Mouse (Mus musculus) heart, adult 18-20 months (tissue): Measurements from ENCODE around the gene Cdkal1. TPM values are rescaled to one million over a fixed set of nuclear protein-coding genes. Genes with fewer than 3 reads are reported as not detected.
A peak's percentile ranks its signal among the peaks of the same experiment; 100 is the strongest.

Source experiments
- DNase-seq, 2 experiments: peaks; one replicate each; pipeline ENCODE4 v3.0.0; 2021 to 2022; ENCODE audit warnings: mixed read lengths in 1 of 2
- long read RNA-seq, 2 experiments: library from polyadenylated mRNA; stranded (forward); transcript quantifications; one replicate each; pipeline ENCODE4 v2.0.0; 2021
- total RNA-seq, 2 experiments: library from RNA; stranded (reverse); gene quantifications; 2 replicates each; pipeline ENCODE4 v1.2.3; 2021

Cdkal1 gene
- 10 to 100 TPM; 25.8 to 32.5 TPM for total RNA-seq
- long read RNA-seq, experiment 1, transcript Cdkal1-201 (16 exons, 2,629 nt) = major isoform, 12 of 16 reads
- long read RNA-seq, experiment 1, partial matches to known transcripts = 1 of 16 reads
- long read RNA-seq, experiment 1, other reads (novel, unspliced or antisense) = 3 of 16 reads
- long read RNA-seq, experiment 2, partial matches to known transcripts = 1 of 6 reads
- long read RNA-seq, experiment 2, other reads (novel, unspliced or antisense) = 2 of 6 reads

DNA sequence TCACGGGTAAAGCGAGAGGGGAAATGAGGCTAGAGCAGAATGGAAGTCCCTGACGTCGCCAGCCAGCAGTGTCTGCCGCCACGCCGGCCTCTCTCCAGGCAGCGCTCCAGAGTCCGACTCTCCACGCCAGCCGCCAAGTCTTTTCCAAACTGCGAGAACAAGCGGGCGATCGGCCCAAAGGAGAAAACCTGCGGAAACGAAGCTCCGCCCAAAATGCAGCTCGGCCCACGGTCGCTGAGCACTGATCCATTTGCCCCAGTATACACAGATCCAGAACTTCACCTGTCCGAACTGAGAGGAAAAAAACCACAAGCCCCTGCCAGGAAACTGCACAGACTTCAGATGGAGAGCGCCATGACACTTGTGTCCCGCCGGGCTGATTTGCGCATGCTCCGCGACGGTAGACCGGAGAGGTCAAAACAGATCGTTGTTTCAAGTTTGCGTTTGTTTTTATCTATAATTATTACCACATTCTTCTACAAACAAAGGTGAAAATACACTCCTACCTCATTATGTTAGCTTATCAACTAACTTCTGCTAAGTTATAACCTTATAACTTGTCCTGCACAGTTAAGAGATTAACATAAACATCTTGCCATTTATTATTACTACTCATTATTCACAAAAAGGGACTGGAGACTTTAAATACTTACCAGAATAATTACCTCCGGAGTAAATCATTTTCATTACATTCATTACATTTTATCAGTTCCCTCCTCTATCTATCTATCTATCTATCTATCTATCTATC, at the start of gene Cdkal1:
Gene Cdkal1, minus strand, starts transcription at position 394 of the 751 bp plus-strand sequence.
- peak; percentile 88 to 94 for DNase-seq

DNA sequence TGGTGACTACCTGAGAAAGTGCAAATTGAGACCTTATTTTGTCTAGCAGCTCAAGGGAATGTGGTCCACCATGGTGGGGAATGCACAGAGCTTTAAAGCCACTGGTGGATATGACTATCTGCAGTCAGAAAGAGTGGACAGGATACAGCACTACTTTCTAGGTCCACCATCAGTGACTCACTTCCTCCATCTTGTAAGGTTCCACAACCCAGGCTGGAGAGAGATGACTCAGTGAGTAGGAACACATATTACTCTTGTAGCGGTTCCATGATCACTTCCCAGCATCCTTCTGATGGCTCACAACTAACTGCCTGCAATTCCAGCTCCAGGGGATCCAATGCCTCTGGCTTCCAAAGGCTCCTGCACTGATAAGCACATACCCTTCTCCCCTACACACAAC, 47.9 kb upstream of the Cdkal1 start:
- no peak for DNase-seq

DNA sequence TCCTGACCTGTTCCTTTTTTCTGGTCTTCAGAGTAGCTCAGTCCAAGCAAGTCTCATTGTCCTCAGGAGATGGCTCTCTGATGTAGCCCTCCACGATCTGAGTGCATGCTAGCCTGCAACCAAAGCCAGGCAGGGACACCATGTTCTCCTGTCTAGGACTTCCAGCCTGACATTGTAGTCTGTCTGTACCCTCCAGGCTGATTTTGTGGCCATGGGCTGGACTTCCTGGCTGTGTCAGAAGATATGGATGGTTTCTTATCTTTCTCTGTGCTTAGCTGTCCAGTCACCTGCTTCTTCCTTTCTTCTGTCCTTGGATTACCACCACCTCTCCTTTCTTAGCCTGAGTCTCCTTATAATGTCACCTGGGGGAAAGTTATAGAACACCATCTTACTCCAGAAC, 47.2 kb upstream of the Cdkal1 start:
- DNase-seq = no peak

DNA sequence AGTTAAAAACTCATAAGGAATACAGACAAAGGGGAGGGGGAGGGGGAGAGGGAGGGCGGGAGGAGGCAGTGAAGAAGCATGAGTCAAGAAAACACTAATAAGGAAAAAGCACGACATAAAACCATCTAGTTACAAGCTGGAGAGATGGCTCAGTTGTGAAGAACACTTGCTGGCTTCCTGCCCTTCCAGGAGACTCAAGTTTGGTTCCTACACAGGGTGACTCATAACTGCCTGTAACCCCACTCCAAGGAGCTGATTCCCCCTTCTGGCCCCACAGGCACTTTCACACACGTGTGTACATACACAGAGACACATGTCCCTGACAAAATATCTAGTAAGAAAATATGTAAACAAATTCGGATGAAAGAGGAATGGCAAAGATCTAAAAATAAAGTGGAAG, 46.2 kb upstream of the Cdkal1 start:
- no peak for DNase-seq

DNA sequence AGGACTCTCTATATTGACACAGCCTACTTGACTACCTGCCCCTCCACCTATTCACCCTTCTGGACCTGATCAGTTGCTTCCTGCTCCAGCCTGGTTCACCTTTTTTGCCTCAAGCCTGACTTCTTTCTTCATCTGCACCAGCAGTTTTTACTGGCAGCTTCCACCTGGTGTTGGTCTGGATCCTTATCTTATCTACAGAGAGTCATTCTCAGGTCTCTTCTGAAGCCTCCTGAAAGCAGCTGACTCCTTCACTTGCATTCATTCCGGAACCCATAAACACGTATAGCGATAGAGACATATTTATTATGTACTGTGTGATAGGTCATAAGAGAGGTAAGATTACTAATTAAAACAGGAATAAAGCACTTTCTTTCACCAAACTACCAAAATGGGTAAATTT, 11.3 kb upstream of the Cdkal1 start:
- DNase-seq = no peak

DNA sequence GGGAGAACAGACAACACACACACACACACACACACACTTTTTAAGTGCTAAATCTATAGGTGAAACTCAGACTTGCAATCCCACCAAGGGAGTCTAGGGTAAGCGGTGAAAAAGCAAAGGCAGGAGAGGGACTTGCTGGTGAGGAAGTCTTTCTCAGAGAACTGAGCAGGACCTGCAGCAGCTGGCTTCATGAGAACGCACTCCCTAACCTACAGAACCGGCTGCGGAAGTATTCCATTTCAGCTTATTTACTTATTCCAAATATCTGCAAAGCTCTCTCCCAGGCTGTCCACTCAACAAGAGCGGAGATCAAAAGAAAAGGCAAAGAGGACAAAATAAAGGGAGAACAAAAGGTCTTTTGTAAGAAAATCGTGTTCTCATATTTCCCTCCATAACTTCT, 8.9 kb upstream of the Cdkal1 start:
- no peak for DNase-seq

DNA sequence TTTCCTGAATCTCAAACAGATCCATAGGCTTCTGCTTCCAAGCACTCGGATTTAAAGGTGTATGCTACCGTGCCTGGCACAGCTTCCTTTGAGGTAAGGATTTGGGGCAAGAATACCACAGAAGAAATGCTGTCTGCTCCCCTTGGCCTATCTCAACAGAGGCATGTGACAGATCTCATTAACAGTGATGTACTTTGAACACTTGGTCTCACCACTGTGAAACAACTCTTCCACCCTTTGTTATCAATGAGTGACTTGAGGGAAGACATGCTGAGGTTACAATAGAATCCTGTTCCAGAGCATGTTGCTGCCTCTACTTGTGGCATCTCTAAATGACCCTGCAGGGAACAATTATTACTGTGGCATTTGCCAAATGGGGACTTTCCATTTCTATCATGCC, 4.6 kb upstream of the Cdkal1 start:
- DNase-seq = no peak

DNA sequence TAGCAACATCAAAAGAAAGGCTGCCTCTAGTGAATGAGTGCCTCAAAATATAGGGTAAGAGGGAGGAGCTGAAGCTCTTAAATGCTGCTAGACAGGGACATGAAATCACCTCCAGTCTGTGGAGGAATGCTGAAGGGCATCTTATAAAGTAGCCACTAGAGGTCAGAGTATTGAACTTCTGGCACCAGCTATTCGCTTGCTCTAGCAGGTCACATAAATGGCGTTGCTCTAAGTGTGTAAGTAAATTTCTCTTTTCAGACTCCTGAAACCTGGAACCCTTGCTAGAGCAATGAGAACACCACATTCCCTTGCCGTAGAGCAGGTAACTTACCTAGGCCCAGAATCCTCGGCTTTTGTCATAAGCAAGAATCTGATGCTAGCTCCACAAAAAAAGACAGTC, 2.0 kb upstream of the Cdkal1 start:
- DNase-seq = peak; percentile 45 to 51

DNA sequence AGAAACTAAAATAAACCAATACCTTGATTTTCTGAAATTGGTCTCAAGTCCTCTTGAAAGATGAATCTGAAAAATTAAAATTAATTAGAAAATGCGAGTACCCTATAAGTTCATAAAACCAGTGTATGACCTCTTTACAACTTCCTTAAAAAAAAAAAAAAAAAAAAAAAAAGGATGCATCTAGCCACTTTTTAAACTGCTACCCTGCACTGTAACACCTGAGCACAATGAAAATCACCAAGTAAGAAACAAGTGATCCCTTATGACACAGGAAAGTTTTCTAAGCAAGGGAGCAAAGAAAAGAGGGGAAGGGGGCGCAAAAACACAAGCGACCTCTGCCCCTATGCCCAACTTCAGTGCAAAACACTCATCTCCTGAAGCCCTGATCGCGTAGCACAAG, 598 bp downstream of the Cdkal1 start:
- no peak for DNase-seq

DNA sequence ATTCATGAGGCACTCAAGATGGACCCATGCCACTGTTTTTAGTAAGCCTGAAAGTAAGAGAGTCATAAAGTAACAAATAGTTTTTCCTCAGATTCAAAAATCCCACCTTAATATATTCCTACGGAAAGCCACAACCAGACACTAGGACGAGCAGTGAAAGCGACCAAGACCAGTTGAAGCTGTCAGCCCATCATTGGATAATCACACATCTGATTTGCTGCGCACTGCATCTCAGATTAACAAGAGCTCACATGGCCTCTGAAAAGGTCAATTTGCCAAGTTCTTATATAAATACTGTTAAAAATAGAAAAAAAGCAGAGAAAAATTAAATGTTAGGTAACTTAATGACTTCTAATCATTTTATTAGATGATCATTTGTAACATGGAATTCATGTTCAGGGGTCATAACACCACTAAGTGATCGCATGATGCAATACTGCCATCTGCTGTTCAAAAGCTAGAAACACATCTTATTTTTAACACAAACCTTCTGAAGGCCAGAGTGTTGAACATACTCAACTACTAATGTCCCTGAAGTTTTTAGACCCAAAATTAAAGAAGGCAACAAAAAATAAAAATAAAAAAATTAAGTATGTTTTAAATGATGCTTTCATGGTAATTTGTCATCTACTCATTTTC, 16.9 kb downstream of the Cdkal1 start:
- DNase-seq = peak; percentile 22 to 41

DNA sequence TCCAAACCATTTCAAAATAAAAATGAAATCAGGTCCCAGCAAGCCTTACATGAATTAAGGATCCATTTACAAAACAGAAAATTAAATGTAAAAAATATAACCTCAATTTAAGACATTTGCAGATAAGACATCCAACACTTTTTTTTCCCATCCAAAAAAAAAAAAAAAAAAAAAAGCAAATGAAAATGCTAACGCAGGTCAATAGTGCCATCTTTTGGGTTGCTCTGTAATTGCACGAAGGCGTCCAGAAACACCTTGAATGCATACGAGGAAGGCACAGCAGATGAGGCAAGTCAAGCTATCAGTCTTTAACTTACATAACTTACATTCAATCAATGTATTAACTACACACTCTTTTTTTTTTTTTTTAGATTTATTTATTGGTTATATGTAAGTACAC, 20.3 kb downstream of the Cdkal1 start:
- peak; percentile 20 to 53 for DNase-seq

DNA sequence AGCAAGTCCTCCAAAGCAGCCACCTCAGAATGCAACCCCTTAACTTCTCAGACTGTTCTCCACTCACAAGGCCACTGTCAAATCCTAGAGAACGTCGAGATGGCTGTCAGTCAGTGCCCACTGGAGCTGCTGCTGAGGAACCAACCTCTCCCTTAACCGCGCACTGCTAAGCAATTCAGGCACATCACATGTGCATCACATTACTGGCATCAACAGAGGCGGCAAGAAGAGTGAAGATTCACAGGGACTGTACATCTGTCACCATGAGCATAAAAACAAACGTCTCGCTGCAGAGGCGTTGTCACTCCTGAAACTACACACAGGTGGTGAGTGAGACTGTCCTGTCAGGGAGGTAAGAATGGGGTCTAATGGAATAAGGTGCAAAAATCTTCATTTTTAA, 21.7 kb downstream of the Cdkal1 start:
- no peak for DNase-seq

DNA sequence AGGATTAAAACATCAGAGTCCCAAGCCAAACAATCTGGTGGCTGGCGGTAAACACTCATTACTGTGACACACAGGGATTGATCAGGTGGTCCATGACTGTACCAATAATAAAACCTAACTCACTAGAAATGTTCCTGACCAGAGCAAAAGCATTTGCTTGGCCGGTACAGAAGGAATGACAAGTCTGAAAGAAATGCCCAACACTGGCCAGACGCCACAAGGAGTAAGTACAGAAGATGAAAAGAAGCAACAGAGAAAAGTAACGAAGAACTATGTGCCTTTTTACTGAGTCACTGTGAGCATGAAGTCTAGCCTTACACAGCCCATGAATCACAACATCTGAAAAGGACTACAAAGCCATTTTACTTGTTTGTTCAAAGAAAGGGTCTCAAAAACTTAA, 24.3 kb downstream of the Cdkal1 start:
- no peak for DNase-seq

DNA sequence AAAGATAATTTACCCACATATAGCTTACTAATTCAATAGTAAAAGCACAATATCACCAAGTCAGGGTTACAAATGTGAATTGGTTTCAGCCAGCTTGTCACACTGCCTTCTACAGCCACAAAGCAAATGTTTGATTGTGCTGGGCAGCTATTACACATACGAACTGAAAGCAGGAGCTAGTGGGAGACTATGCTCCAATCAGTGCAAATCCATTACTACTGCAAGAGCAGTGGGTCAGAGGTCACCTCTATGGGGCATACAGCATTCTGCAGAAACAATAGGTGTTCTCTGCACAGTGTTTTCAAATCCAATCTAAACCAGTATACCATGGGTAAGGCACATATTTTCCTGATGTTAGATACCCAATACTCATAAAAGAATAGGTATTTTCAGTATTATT, 27.4 kb downstream of the Cdkal1 start:
- DNase-seq = no peak

DNA sequence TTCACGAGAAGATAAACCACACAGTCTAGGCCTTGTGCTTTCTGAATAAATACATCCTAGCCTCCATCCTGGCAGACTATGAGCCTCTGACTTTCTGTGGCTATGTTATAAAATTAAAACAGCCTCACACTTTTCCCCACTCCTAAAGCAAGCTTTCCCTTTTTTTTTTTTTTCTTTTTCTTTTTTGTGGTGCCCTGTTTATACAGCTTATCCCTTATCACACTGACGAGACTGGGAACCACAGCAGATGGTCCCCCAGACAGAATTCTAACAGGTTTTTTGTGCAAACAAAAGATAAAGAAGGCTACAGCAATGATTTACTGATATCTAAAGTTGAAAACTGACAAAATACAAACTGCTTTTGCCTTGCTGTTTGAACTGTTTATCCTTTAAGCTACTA, 29.0 kb downstream of the Cdkal1 start:
- no peak for DNase-seq

DNA sequence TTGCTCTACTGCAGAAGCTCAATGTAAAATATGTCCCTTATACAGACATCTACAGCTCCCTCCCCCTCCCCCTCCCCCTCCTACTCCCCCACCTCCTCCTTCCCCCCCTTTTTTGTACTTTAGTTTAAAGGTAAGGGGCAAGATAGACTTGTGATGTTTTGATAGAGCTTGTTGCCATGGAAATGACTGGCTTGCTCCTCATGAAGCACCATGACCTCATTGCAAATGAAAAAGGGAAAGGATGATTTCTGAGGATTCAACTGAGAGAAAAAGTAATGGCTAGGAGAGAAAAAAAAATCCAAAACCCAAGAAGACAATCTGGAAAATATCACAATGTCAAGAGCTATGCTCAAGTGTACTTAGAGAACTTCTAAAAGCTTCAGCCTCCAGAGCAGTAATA, 29.4 kb downstream of the Cdkal1 start:
- no peak for DNase-seq

DNA sequence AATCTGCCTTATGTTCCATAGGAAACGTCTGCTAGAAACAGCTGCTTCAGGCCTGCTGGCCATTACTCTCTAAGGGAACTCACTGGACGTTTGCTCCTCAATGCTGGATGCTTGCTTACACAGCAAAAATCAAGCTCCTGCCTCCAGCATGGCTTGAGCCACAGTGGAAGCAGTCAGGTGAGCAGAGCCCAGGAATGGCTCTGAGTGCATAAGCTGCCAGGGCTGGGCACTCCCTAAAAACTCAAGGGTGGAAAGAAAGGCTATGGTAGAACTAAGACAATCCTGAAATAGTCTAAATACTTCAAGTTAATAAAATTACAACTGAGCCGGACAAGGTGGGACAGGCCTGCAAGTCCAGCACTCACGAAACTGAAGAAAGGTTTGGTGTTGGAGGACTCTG, 30.7 kb downstream of the Cdkal1 start:
- no peak for DNase-seq

DNA sequence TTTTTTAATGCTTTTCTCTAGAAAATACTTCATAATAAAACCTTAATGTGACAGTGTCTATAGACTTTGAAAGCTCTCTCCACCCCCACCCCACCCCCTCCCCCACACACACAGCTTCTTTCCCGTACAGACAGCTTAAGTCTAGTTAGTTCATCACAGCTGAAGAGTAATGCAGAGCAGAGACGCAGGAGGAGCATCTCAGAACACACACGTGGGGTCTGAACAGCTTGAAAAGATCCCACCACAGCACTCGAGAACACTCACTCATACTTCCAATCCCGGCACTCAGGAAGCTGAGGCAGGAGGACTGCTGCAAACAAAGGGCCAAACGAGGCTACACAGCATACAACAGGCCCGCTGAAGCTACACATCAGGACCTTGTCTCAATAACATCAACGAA, 31.1 kb downstream of the Cdkal1 start:
- DNase-seq = no peak

DNA sequence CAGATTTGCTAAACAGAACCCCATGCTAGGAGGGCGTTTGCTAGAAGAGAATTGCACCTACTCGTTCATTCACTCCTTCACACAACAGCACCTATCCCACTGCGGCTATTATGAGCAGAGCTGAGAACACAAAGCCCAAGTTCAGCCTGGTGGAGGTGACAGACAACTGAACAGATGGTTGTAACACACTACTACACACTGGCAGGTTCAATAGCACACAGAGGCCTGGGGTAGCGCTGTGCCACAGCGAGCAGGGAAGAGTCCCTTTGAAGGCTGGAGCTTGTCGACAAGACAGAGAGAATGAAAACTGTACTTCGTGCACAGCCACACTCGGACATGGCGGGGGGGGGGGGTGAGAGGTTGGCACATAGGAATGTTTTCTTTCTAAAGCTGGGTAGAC, 31.6 kb downstream of the Cdkal1 start:
- no peak for DNase-seq

DNA sequence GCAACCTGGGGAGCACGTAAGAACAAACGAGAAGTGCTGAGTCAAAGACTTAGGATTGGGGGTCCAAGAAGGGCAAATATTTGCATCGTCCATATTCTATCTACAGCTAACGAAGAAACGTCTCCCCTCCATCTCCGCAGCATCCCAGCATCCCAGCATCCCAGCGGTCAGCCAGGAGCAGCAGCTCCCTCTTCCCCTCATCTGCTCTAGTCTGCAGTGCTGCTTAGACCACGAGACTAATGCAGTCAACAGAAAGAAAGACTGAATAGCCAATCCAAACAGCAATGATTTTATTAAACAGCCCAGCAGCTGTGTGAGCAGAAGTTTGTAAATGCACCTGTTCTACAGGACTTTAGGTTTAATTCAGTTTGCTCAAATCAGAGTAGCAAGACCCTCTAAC, 32.0 kb downstream of the Cdkal1 start:
- no peak for DNase-seq

DNA sequence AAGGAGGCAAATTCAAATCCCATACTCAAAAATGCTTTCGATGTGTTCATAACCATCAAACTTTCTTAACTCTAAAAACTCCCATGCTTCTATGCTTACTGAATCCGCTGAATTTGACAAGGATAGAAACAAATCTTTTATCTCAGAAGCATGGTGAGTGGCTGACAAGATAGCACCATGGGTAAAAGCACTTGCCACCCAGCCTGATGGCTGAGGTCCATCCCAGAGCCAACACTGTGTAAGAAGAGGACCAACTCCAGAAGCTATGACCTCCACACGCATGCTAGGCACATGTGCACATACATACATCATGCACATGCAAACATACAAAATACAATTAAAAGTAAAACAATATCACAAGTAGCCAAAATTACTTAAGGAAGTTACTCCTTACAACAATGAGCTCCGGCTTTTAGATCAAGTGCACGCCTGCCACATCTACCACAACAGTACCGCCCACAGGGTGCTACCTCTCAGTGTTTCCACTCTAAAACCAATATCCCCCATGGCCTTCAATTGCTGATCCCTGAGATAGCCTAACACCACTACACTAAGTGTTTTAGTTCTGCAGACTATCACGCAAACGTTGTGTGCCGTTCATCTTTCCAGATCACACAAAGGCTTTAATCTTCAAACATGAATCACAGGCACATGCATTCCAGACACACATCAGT, 35.4 kb downstream of the Cdkal1 start:
- DNase-seq = no peak

DNA sequence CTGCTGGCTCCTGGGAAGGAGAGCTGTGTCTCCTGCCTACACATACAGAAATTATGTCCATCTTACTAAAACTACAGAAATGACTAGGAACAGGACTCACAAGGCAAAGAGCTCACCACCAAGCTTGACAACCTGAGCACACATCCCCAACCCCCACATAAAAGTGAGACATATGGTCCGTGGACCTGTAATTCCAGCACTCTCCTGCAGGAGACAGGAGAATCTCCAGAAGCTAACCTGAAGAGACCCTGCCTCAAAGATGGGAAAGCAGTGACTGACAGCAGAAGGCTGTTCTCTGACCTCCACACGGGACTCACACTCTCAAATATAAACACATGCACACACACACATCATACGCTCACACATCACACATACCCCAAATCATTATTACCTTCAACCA, 36.3 kb downstream of the Cdkal1 start:
- no peak for DNase-seq

DNA sequence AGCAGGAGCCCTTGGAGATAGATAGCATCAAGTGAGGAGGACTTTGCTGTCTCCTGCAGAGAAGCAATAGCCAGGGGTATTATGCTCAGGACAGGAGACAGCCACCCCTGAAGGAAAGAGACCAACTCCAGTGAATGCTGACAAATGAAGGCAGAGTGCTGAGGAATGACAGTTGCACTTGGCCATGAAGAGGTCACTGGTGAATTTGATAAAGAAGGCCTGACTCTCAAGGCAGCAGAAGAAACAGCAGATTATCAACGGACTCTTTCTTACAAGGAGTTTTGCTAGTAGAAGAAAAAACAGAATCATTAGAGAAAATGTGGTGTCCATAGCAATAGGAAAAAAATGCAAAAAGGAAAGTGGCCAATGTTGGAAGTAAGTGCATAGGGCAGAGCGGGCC, 37.2 kb downstream of the Cdkal1 start:
- no peak for DNase-seq
